Mouse (Mus musculus) mesoderm, embryonic 11.5 days (tissue): Measurements from ENCODE around the gene Nedd1.
A peak's percentile ranks its signal among the peaks of the same experiment; 100 is the strongest.

Experiments used
- DNase-seq: peaks from one replicate; pipeline ENCODE4 v3.0.0-alpha.2; 2012; ENCODE audit warnings: low read depth, low spot score

The Nedd1 gene

GRCm38 (mm10) chr10:92721771-92722619 is at the start of gene Nedd1:
Nedd1 (minus strand) TSS chr10:92722420.
- peak; percentile 91 for DNase-seq

GRCm38 (mm10) chr10:92754359-92754758 is 32.1 kb upstream of the Nedd1 start:
- DNase-seq = no peak

GRCm38 (mm10) chr10:92730339-92730738 is 8.1 kb upstream of the Nedd1 start:
- DNase-seq = no peak

- DNase-seq = no peak
These were observed 6.5 kb upstream of the Nedd1 start for GRCm38 (mm10) chr10:92728723-92729122.

- no peak for DNase-seq
These were observed 384 bp upstream of the Nedd1 start for GRCm38 (mm10) chr10:92722620-92722988.

- DNase-seq = peak; percentile 23
These were observed 23.2 kb downstream of the Nedd1 start for GRCm38 (mm10) chr10:92699032-92699431.

GRCm38 (mm10) chr10:92675056-92675455 is 47.2 kb downstream of the Nedd1 start:
- no peak for DNase-seq

GRCm38 (mm10) chr10:92671906-92672305 is 50.3 kb downstream of the Nedd1 start:
- no peak for DNase-seq

- DNase-seq = no peak
These were observed 56.9 kb downstream of the Nedd1 start for GRCm38 (mm10) chr10:92665287-92665686.

GRCm38 (mm10) chr10:92653266-92653665 is 69.0 kb downstream of the Nedd1 start:
- DNase-seq = no peak

- DNase-seq = peak; percentile 6
These were observed 69.8 kb downstream of the Nedd1 start for GRCm38 (mm10) chr10:92652399-92652920.

GRCm38 (mm10) chr10:92651266-92651665 is 71.0 kb downstream of the Nedd1 start:
- no peak for DNase-seq

- DNase-seq = peak; percentile 19
These were observed 73.1 kb downstream of the Nedd1 start for GRCm38 (mm10) chr10:92649096-92649495.

GRCm38 (mm10) chr10:92647691-92648090 is 74.5 kb downstream of the Nedd1 start:
- DNase-seq = no peak

GRCm38 (mm10) chr10:92643995-92644394 is 78.2 kb downstream of the Nedd1 start:
- no peak for DNase-seq

- no peak for DNase-seq
These were observed 81.2 kb downstream of the Nedd1 start for GRCm38 (mm10) chr10:92641032-92641431.
